ENCODE assay signal across 13 mouse cellular contexts in the genomic region with DNA sequence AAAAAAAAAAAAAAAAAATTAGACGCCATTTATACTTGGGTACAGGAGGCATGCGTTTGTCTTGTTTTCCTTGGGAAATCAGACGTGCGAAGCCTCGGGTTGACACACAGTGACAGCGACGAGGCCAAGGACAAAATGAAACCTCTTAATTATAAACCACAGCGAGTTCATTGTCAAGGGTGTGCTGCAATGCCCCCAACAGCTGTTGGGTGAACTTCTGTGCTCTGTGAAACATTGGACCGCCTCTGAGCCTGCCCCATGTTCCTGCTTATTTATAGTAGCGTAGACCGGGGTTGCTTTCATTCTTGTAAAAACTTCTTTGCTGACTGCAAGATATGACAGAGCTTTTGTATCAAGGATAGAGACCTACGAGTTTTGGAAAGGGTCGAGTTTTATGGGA. TPM values are rescaled to one million over a fixed set of nuclear protein-coding genes. Genes with fewer than 3 reads are reported as not detected.
DNase-seq lines count a peak whose midpoint lies in the region; ATAC-seq lines count a peak whose summit lies in the region.
"Had no signal": no experiment of that assay in that cellular context is flagged by ENCODE, and none has a peak within 500 bp of the region (broad histone marks: within the 10 kb centered on the region; RNA-seq: fewer than 3 reads in every experiment).

No protein-coding gene starts in this region.

- WGBS in intestine, embryonic 15.5 days, result 78% methylated on average over 13 of the region's 13 CpGs

- H3K27me3 ChIP-seq in intestine, embryonic 15.5 days (replicated peaks), result no peaks in the 10 kb centered on the region
- H3K27me3 ChIP-seq: hindbrain, embryonic 12.5 days; limb, embryonic 15.5 days had no signal

- intact Hi-C loops in heart, postnatal 25 days (cut with DNase I), result no loop called here

- no peak overlapping the region for H3K9ac ChIP-seq in intestine, embryonic 15.5 days
- H3K9ac ChIP-seq: hindbrain, embryonic 12.5 days; limb, embryonic 15.5 days had no signal

- no peak overlapping the region for H3K4me3 ChIP-seq in intestine, embryonic 15.5 days (replicated peaks)
- H3K4me3 ChIP-seq: hindbrain, embryonic 12.5 days; layer of hippocampus, adult 2 months; limb, embryonic 15.5 days; megakaryocyte, embryonic 14.5 days had no signal

- no peaks in the 10 kb centered on the region for H3K4me1 ChIP-seq in intestine, embryonic 15.5 days (replicated peaks)
- H3K4me1 ChIP-seq: hindbrain, embryonic 12.5 days; limb, embryonic 15.5 days; megakaryocyte, embryonic 14.5 days had no signal

- ATAC-seq in intestine, embryonic 15.5 days, result no peak
- no peak for ATAC-seq in cerebellum, adult (ENCODE audit: insufficient number of reproducible peaks, low FRiP score, low TSS enrichment)

- no peak overlapping the region for H3K4me2 ChIP-seq in intestine, embryonic 15.5 days (replicated peaks)
- H3K4me2 ChIP-seq: hindbrain, embryonic 12.5 days; limb, embryonic 15.5 days had no signal

- H3K36me3 ChIP-seq in intestine, embryonic 15.5 days, result no peaks in the 10 kb centered on the region
- H3K36me3 ChIP-seq: hindbrain, embryonic 12.5 days; limb, embryonic 15.5 days had no signal

- H3K9me3 ChIP-seq in intestine, embryonic 15.5 days, result no peaks in the 10 kb centered on the region
- H3K9me3 ChIP-seq: hindbrain, embryonic 12.5 days; limb, embryonic 15.5 days had no signal

- H3K27ac ChIP-seq in intestine, embryonic 15.5 days, result no peak overlapping the region
- H3K27ac ChIP-seq: hindbrain, embryonic 12.5 days; layer of hippocampus, adult 2 months; limb, embryonic 15.5 days had no signal

- peak; percentile 60 to 71 for DNase-seq in heart, adult 9 months (ENCODE audit: low spot score in 2 of 2)
- DNase-seq in heart, postnatal 25 days (ENCODE audit: low spot score), result no peak
- peak; percentile 38 for DNase-seq in kidney, adult 18-20 months
- DNase-seq in kidney, postnatal 36 days, result peak; percentile 53 to 67
- DNase-seq in testis, postnatal 14 days (ENCODE audit: low spot score), result peak; percentile 44
- DNase-seq: cerebellum, postnatal 36 days; thymus, postnatal 25 days had no signal

RNA-seq across cellular contexts. Expression of gene Ubl3, which starts 16.9 kb away (rescaled TPM):
- total RNA-seq in heart, postnatal 25 days (2021), result 10 to 100 TPM; 89.6 to 99.7 TPM
- 79.9 and 82.9 TPM in 2 replicates for polyA plus RNA-seq in intestine, embryonic 15.5 days (2015; fragmentation: Nextera tagmentation; extraction: Ambion mirVana)
